ENCODE assay signal across 8 mouse cellular contexts in genomic region chr5:30665968-30666367, GRCm38 (mm10). TPM values are rescaled to one million over a fixed set of nuclear protein-coding genes. Genes with fewer than 3 reads are reported as not detected.
DNase-seq lines count a peak whose midpoint lies in the region; ATAC-seq and TF ChIP-seq lines count a peak whose summit lies in the region.

No protein-coding gene starts in this region.

- H3K36me3 ChIP-seq in heart, embryonic 16.5 days (ENCODE audit: control insufficient read depth, insufficient read depth), result peaks cover 6% of the 10 kb centered on the region
- peaks cover 29% of the 10 kb centered on the region for H3K36me3 ChIP-seq in ES-Bruce4 (ENCODE audit: control insufficient read depth, insufficient read depth, low read length, poor library complexity, severe bottlenecking)
- H3K36me3 ChIP-seq in forebrain, embryonic 11.5 days (ENCODE audit: control insufficient read depth, insufficient read depth, low read length), result no peaks in the 10 kb centered on the region; the same call in 1 of the 2 replicates
- H3K36me3 ChIP-seq in limb, embryonic 13.5 days, result peaks cover 24% of the 10 kb centered on the region
- 0 out of 2 replicates have a peak, but pooled peaks cover 3% of the 10 kb centered on the region for H3K36me3 ChIP-seq in stomach, embryonic 16.5 days (ENCODE audit: control insufficient read depth, insufficient read depth, low read length)

- peak overlapping the region; percentile 72 for H3K4me2 ChIP-seq in heart, embryonic 16.5 days (ENCODE audit: low read depth, low read length)
- H3K4me2 ChIP-seq in forebrain, embryonic 11.5 days (ENCODE audit: low read depth, low read length, severe bottlenecking), result peak overlapping the region; percentile 56; the same call in 1 of the 2 replicates
- H3K4me2 ChIP-seq in limb, embryonic 13.5 days (replicated peaks), result peak overlapping the region; percentile 83
- peak overlapping the region; percentile 83 for H3K4me2 ChIP-seq in stomach, embryonic 16.5 days (ENCODE audit: low read depth, low read length)

- no peak for TF ChIP-seq POLR2A in ES-Bruce4 (IDR thresholded peaks at IDR 0.05; ENCODE audit: insufficient read depth, low read length)

- no peaks in the 10 kb centered on the region for H3K27me3 ChIP-seq in heart, embryonic 16.5 days (ENCODE audit: control insufficient read depth, insufficient read depth, low read length)
- H3K27me3 ChIP-seq in ES-Bruce4 (ENCODE audit: control insufficient read depth, insufficient read depth, low read length, poor library complexity, severe bottlenecking), result no peaks in the 10 kb centered on the region
- H3K27me3 ChIP-seq in forebrain, embryonic 11.5 days (ENCODE audit: control insufficient read depth, insufficient read depth, low read length), result no peaks in the 10 kb centered on the region
- H3K27me3 ChIP-seq in limb, embryonic 13.5 days, result no peaks in the 10 kb centered on the region
- H3K27me3 ChIP-seq in stomach, embryonic 16.5 days (ENCODE audit: control insufficient read depth, insufficient read depth, low read length), result no peaks in the 10 kb centered on the region

- H3K27ac ChIP-seq in heart, embryonic 16.5 days (ENCODE audit: low read length), result peak overlapping the region; percentile 96
- H3K27ac ChIP-seq in ES-Bruce4 (ENCODE audit: insufficient read depth, low read length), result peak overlapping the region; percentile 32
- no peak overlapping the region for H3K27ac ChIP-seq in forebrain, embryonic 11.5 days (ENCODE audit: low read depth, low read length)
- peak overlapping the region; percentile 85 for H3K27ac ChIP-seq in limb, embryonic 13.5 days
- peak overlapping the region; percentile 72 for H3K27ac ChIP-seq in stomach, embryonic 16.5 days (ENCODE audit: low read length)

- peak overlapping the region; percentile 94 for H3K4me3 ChIP-seq in heart, embryonic 16.5 days (ENCODE audit: low read length)
- peak overlapping the region; percentile 64 for H3K4me3 ChIP-seq in ES-Bruce4 (ENCODE audit: low read depth, low read length)
- H3K4me3 ChIP-seq in forebrain, embryonic 11.5 days (ENCODE audit: low read depth, low read length), result peak overlapping the region; percentile 83
- H3K4me3 ChIP-seq in limb, embryonic 13.5 days, result peak overlapping the region; percentile 87
- H3K4me3 ChIP-seq in stomach, embryonic 16.5 days (replicated peaks; ENCODE audit: low read length), result peak overlapping the region; percentile 99

- H3K9me3 ChIP-seq in heart, embryonic 16.5 days (replicated peaks; ENCODE audit: control insufficient read depth, low read length), result peaks cover 4% of the 10 kb centered on the region; the same call in 1 of the 2 replicates
- H3K9me3 ChIP-seq in ES-Bruce4 (replicated peaks; ENCODE audit: control insufficient read depth, insufficient read depth, low read length, poor library complexity, severe bottlenecking), result 0 out of 2 replicates have a peak, but pooled peaks cover 3% of the 10 kb centered on the region
- no peaks in the 10 kb centered on the region for H3K9me3 ChIP-seq in forebrain, embryonic 11.5 days (ENCODE audit: control insufficient read depth, low read length)
- H3K9me3 ChIP-seq in limb, embryonic 13.5 days, result 0 out of 2 replicates have a peak, but pooled peaks cover 1% of the 10 kb centered on the region
- H3K9me3 ChIP-seq in stomach, embryonic 16.5 days (replicated peaks; ENCODE audit: control insufficient read depth, low read length), result no peaks in the 10 kb centered on the region

- peak overlapping the region; percentile 73 for H3K9ac ChIP-seq in heart, embryonic 16.5 days (ENCODE audit: low read length)
- peak overlapping the region; percentile 95 for H3K9ac ChIP-seq in ES-Bruce4 (ENCODE audit: low read depth, poor library complexity, severe bottlenecking)
- H3K9ac ChIP-seq in forebrain, embryonic 11.5 days (ENCODE audit: low read length), result peak overlapping the region; percentile 92
- H3K9ac ChIP-seq in limb, embryonic 13.5 days, result peak overlapping the region; percentile 67
- H3K9ac ChIP-seq in stomach, embryonic 16.5 days (ENCODE audit: low read length), result peak overlapping the region; percentile 90

- 37% methylated on average over 6 of the region's 6 CpGs for WGBS in heart, embryonic 16.5 days
- 68% methylated on average over 6 of the region's 6 CpGs for WGBS in forebrain, embryonic 11.5 days
- 58% methylated on average over 6 of the region's 6 CpGs for WGBS in limb, embryonic 13.5 days
- WGBS in stomach, embryonic 16.5 days, result 55% methylated on average over 6 of the region's 6 CpGs

- TF ChIP-seq EP300 in ES-Bruce4 (IDR thresholded peaks at IDR 0.05; ENCODE audit: insufficient read depth, low read depth, low read length), result no peak

- TF ChIP-seq CTCF in ES-Bruce4 (IDR thresholded peaks at IDR 0.05; ENCODE audit: low read depth, low read length), result no peak

- peaks cover 22% of the 10 kb centered on the region for H3K4me1 ChIP-seq in heart, embryonic 16.5 days (ENCODE audit: control insufficient read depth, insufficient read depth, low read length)
- no peaks in the 10 kb centered on the region for H3K4me1 ChIP-seq in ES-Bruce4 (ENCODE audit: control insufficient read depth, insufficient read depth, low read length)
- H3K4me1 ChIP-seq in forebrain, embryonic 11.5 days (replicated peaks; ENCODE audit: control insufficient read depth, insufficient read depth, low read length), result peaks cover 10% of the 10 kb centered on the region; the same call in 1 of the 2 replicates
- H3K4me1 ChIP-seq in limb, embryonic 13.5 days, result peaks cover 28% of the 10 kb centered on the region
- peaks cover 18% of the 10 kb centered on the region for H3K4me1 ChIP-seq in stomach, embryonic 16.5 days (ENCODE audit: control insufficient read depth, insufficient read depth, low read length)

- no peak for DNase-seq in heart, adult 9 months (ENCODE audit: low spot score in 2 of 2)
- DNase-seq in forebrain, embryonic 11.5 days (ENCODE audit: low spot score), result no peak
- DNase-seq in thymus, adult 18-20 months, result no peak
- DNase-seq in thymus, postnatal 36 days, result no peak

- ATAC-seq in heart, embryonic 16.5 days (replicated peaks; ENCODE audit: extremely low read depth, insufficient read depth, low FRiP score), result no peak
- no peak for ATAC-seq in forebrain, embryonic 11.5 days (replicated peaks; ENCODE audit: low FRiP score)
- ATAC-seq in limb, embryonic 13.5 days (ENCODE audit: low FRiP score, low read depth), result no peak
- no peak for ATAC-seq in stomach, embryonic 16.5 days (ENCODE audit: insufficient read depth, low FRiP score)

RNA-seq across cellular contexts. Expression of gene Cenpa, which starts 0.6 kb away (rescaled TPM):
- polyA plus RNA-seq in heart, embryonic 16.5 days (2015; fragmentation: Nextera tagmentation; extraction: Ambion mirVana), result 210 and 225 TPM in 2 replicates
- 257 and 258 TPM in 2 replicates for polyA plus RNA-seq in ES-Bruce4 (2011; ENCODE audit: insufficient read depth, insufficient read length, low read depth, missing spikeins)
- polyA plus RNA-seq in forebrain, embryonic 11.5 days (2014; fragmentation: Nextera tagmentation; extraction: Ambion mirVana), result 439 and 447 TPM in 2 replicates
- polyA plus RNA-seq in limb, embryonic 13.5 days (2015; fragmentation: Nextera tagmentation; extraction: Ambion mirVana), result 315 and 317 TPM in 2 replicates
- polyA plus RNA-seq in stomach, embryonic 16.5 days (2015; fragmentation: Nextera tagmentation; extraction: Ambion mirVana), result 161 and 175 TPM in 2 replicates

RNA-seq across cellular contexts. Expression of gene Slc35f6, which starts 18.2 kb away (rescaled TPM):
- 25.6 and 25.7 TPM in 2 replicates for polyA plus RNA-seq in heart, embryonic 16.5 days (2015; fragmentation: Nextera tagmentation; extraction: Ambion mirVana)
- polyA plus RNA-seq in ES-Bruce4 (2011; ENCODE audit: insufficient read depth, insufficient read length, low read depth, missing spikeins), result 14.3 and 17.6 TPM in 2 replicates
- polyA plus RNA-seq in forebrain, embryonic 11.5 days (2014; fragmentation: Nextera tagmentation; extraction: Ambion mirVana), result 24.1 and 28.3 TPM in 2 replicates
- polyA plus RNA-seq in limb, embryonic 13.5 days (2015; fragmentation: Nextera tagmentation; extraction: Ambion mirVana), result 27.4 and 27.5 TPM in 2 replicates
- 34.0 and 35.2 TPM in 2 replicates for polyA plus RNA-seq in stomach, embryonic 16.5 days (2015; fragmentation: Nextera tagmentation; extraction: Ambion mirVana)

RNA-seq across cellular contexts. Expression of gene Dpysl5, which starts 45.4 kb away (rescaled TPM):
- 2.0 and 2.2 TPM in 2 replicates for polyA plus RNA-seq in heart, embryonic 16.5 days (2015; fragmentation: Nextera tagmentation; extraction: Ambion mirVana)
- polyA plus RNA-seq in ES-Bruce4 (2011; ENCODE audit: insufficient read depth, insufficient read length, low read depth, missing spikeins), result 33.4 and 35.2 TPM in 2 replicates
- 91.8 and 97.0 TPM in 2 replicates for polyA plus RNA-seq in forebrain, embryonic 11.5 days (2014; fragmentation: Nextera tagmentation; extraction: Ambion mirVana)
- polyA plus RNA-seq in limb, embryonic 13.5 days (2015; fragmentation: Nextera tagmentation; extraction: Ambion mirVana), result 5.1 and 5.9 TPM in 2 replicates
- polyA plus RNA-seq in stomach, embryonic 16.5 days (2015; fragmentation: Nextera tagmentation; extraction: Ambion mirVana), result 6.8 and 7.2 TPM in 2 replicates
